Mouse (Mus musculus) MEL (cell line): ENCODE results near the gene Lysmd3.

Experiments
- CHD2 ChIP-seq: IDR thresholded peaks from 2 replicates; pipeline ENCODE4 v1.6.1; 2011; ENCODE audit warnings: low read length, improper control_type of control experiment
- CTCF ChIP-seq, 3 experiments: IDR thresholded peaks in 2 of 3; conservative IDR thresholded peaks in 1 of 3; 2 replicates each; pipeline ENCODE4 v1.5.1; 2011 to 2012; ENCODE audit warnings: low read length in 3 of 3, low read depth in 2 of 3, mild to moderate bottlenecking in 2 of 3, improper control_type of control experiment in 1 of 3, inconsistent platforms in 1 of 3, mixed read lengths in 1 of 3, moderate library complexity in 1 of 3; ENCODE audit not compliant: control insufficient read depth in 1 of 3, insufficient read depth in 1 of 3, poor library complexity in 1 of 3, severe bottlenecking in 1 of 3
- EP300 ChIP-seq, 2 experiments: IDR thresholded peaks; 2 replicates each; pipeline ENCODE4 v1.6.1; 2011; ENCODE audit warnings: improper control_type of control experiment in 2 of 2, low read length in 2 of 2, low read depth in 1 of 2, mild to moderate bottlenecking in 1 of 2
- GATA1 ChIP-seq: IDR thresholded peaks from 2 replicates; pipeline ENCODE4 v1.6.1; 2011; ENCODE audit warnings: low read depth, low read length, improper control_type of control experiment
- HCFC1 ChIP-seq: IDR thresholded peaks from 2 replicates; pipeline ENCODE4 v1.6.1; 2012; ENCODE audit warnings: low read depth, mild to moderate bottlenecking, inconsistent platforms, low read length, improper control_type of control experiment, moderate library complexity
- MXI1 ChIP-seq: IDR thresholded peaks from 2 replicates; pipeline ENCODE4 v1.6.1; 2011; ENCODE audit warnings: mild to moderate bottlenecking, low read depth, low read length, improper control_type of control experiment
- POLR2A ChIP-seq, 2 experiments: IDR thresholded peaks; 2 replicates each; pipeline ENCODE4 v1.6.1; 2011 to 2012; ENCODE audit warnings: low read length in 2 of 2, mild to moderate bottlenecking in 2 of 2, control low read depth in 1 of 2, improper control_type of control experiment in 1 of 2, low read depth in 1 of 2, moderate library complexity in 1 of 2; ENCODE audit not compliant: control insufficient read depth in 1 of 2, insufficient read depth in 1 of 2, poor library complexity in 1 of 2
- POLR2AphosphoS2 ChIP-seq: IDR thresholded peaks from 2 replicates; pipeline ENCODE4 v1.6.1; 2011; ENCODE audit warnings: low read length, improper control_type of control experiment
- POLR2AphosphoS5 ChIP-seq: IDR thresholded peaks from 2 replicates; pipeline ENCODE4 v1.6.1; 2012; ENCODE audit warnings: low read depth, borderline replicate concordance, mild to moderate bottlenecking, inconsistent platforms, low read length, moderate library complexity, mixed read lengths
- USF2 ChIP-seq, 2 experiments: IDR thresholded peaks; 2 replicates each; pipeline ENCODE4 v1.6.1; 2011 to 2012; ENCODE audit warnings: improper control_type of control experiment in 2 of 2, low read length in 2 of 2, borderline replicate concordance in 1 of 2, inconsistent platforms in 1 of 2, low read depth in 1 of 2, mild to moderate bottlenecking in 1 of 2; ENCODE audit not compliant: insufficient read depth in 1 of 2
- ZC3H11A ChIP-seq: IDR thresholded peaks from 2 replicates; pipeline ENCODE4 v1.6.1; 2012; ENCODE audit warnings: low read depth, mild to moderate bottlenecking, inconsistent platforms, low read length, improper control_type of control experiment

- TF ChIP-seq EP300 (IDR thresholded peaks at IDR 0.05; ENCODE audit: low read depth in 1 of 2, low read length in 2 of 2) (no peak), POLR2A (IDR thresholded peaks at IDR 0.05; ENCODE audit: control insufficient read depth in 1 of 2, insufficient read depth in 1 of 2, low read depth in 1 of 2, low read length in 2 of 2, poor library complexity in 1 of 2) (no peak), ZC3H11A (no peak), GATA1 (no peak), CTCF (IDR thresholded peaks at IDR 0.05 in 2 of 3, conservative IDR thresholded peaks at IDR 0.05 in 1 of 3; ENCODE audit: control insufficient read depth in 1 of 3, insufficient read depth in 1 of 3, low read depth in 2 of 3, low read length in 3 of 3, poor library complexity in 1 of 3, severe bottlenecking in 1 of 3) (no peak), MXI1 (no peak), POLR2AphosphoS2 (no peak), USF2 (IDR thresholded peaks at IDR 0.05; ENCODE audit: borderline replicate concordance in 1 of 2, insufficient read depth in 1 of 2, low read depth in 1 of 2, low read length in 2 of 2) (no peak), HCFC1 (no peak), CHD2 (no peak), POLR2AphosphoS5 (no peak)
Measured at GRCm38 (mm10) chr13:81667713-81668112, 10.2 kb downstream of the Lysmd3 start.
